Mouse (Mus musculus): ENCODE results near the gene Dnajc17.

Gene Dnajc17

GRCm38 (mm10) chr2:119197493-119197892, 11.1 kb downstream of the Dnajc17 start:
- DNase-seq: no peak

GRCm38 (mm10) chr2:119196316-119197108, 12.1 kb downstream of the Dnajc17 start:
- no peak for DNase-seq

- no peak for DNase-seq
Observed at GRCm38 (mm10) chr2:119194140-119194539, 14.5 kb downstream of the Dnajc17 start.

DNA sequence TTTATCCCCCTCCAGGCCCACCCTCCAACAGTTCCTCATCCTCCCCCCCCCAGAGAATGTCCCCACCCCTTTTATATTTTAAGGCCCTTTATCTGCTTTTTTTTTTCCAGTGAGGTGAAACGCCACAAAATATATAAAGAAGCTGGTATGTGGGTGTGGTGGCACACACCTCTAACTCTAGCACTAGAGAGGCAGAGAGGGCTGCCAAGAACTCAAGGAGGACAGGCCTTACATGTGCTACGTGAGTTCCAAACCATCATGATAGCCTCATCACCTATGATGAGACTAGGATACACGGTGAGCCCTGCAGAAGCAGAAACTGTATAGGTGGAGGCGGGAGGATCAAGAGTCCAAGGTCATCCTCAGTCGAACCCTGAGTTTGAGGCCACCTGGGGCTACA, 17.6 kb downstream of the Dnajc17 start:
- DNase-seq: no peak

DNA sequence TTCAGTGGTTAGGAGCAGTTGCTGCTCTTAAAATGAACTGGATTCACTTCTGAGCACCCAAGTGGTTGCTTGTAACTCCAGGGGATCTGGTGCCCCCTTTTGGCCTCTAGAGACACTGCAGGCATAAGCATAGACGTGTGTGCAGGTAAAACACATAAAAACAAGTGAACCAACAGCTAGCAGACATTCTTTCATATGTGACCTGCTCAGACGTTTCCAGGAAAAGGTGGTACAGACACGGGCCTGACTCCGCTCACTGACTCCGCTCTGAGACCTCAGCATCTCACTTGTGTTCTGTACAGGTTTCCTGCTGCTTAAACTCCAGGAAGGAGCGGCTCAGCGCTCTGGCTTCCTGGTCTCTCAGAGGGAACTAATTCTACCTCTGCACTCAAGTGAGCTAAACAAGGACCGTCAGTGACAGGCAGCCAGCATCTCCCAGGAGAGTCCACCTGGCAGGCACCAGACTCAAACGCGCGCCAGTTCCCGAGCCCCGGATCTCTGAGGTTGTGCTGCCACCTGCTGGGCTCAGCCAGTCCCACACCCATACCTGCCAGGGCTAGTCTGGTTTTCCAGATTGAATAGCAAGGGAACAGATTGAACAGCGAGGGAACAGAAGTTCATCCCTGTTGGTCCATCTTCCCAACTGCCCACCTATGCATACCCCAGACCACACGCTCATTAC, 19.4 kb downstream of the Dnajc17 start:
- DNase-seq: peak; percentile 92

- DNase-seq: no peak
Observed at GRCm38 (mm10) chr2:119182914-119183313, 25.7 kb downstream of the Dnajc17 start.

DNA sequence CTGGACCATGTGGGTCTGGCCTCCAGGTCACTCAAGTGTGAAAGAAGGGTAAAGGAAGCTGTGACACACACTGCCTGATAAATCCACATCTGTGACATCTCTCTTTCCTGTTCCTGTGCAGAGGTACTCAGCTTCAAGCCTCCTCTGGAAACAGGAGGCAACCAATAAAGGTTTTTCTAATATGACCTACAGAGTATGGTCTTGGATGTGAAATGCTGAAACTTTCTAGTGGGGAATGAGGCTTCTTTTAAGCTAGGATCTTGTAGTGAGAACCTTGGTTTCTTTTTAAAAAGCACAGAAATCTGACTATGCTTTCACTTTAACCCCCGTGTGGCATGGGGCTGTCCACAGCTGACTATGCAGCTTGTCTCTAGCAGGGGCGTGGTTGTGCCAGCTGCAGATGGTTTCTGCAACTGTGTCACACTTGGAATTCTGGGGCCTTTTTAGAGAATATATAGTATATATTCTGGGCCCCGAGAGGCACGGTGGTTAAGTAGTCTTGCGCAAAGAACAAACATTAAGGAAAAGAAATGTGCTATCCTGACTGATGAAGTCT, 31.1 kb downstream of the Dnajc17 start:
- no peak for DNase-seq

DNA sequence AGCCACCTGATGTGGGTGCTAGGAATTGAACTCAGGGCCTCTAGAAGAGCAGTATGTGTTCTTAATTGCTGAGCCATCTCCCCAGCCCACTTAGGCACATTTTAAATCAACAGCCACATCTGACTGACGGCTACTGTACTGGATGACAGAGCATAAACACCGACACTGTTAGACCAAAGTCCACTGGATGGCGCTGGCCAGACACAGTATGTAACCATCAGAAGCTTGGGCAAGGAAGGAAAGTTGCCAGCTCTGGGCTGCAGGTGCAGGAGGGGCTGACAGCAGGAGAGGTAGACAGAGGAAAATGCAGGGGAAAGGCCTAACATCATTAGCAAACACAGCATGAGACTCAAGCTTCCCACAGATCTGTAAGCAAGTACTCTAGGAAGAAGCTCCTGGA, 31.8 kb downstream of the Dnajc17 start:
- no peak for DNase-seq

- DNase-seq: no peak
Observed at GRCm38 (mm10) chr2:119175614-119176013, 33.0 kb downstream of the Dnajc17 start.

DNA sequence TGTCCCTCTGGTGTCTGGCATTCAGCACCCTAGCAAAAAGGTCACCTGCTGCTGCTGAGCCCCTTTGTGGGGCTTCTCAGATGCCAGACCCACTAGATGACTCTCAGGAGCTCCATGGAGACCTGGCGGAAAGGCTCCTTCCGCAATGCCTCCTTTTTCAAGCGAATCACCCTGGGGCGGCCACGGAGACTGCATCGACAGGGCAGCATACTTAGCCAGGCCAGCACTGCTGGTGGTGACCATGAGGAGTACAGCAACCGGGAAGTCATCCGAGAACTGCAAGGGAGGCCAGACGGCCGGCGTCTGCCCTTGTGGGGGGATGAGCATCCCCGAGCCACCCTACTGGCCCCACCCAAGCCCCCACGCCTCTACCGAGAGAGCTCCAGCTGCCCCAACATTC, 33.7 kb downstream of the Dnajc17 start:
- DNase-seq: no peak

- DNase-seq: no peak
Observed at GRCm38 (mm10) chr2:119173991-119174651, 34.5 kb downstream of the Dnajc17 start, which contains the start of gene Gm14137. TSS of gene Gm14137 (plus strand) at chr2:119174509.

GRCm38 (mm10) chr2:119172862-119173576, 35.6 kb downstream of the Dnajc17 start:
- DNase-seq: no peak

GRCm38 (mm10) chr2:119172446-119172845, 36.1 kb downstream of the Dnajc17 start:
- DNase-seq: no peak

GRCm38 (mm10) chr2:119171574-119171973, 37.0 kb downstream of the Dnajc17 start:
- DNase-seq: no peak

DNA sequence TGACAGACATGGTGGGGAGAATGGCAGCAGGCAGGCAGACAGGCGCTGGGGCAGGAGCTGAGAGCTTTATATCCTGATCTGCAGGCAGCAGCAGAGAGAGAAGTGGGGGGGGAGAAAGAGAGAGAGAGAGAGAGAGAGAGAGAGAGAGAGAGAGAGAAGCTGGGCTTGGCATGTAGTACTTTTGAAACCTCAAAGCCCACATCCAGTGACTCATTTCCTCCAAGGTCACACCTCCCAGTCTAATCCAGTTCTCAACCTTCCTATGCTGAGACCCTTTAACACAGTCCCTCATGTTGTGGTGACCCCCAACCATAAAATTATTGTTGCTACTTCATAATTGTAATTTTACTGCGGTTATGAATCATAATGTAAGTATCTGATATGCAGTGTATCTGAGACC, 38.3 kb downstream of the Dnajc17 start:
- DNase-seq: no peak

DNA sequence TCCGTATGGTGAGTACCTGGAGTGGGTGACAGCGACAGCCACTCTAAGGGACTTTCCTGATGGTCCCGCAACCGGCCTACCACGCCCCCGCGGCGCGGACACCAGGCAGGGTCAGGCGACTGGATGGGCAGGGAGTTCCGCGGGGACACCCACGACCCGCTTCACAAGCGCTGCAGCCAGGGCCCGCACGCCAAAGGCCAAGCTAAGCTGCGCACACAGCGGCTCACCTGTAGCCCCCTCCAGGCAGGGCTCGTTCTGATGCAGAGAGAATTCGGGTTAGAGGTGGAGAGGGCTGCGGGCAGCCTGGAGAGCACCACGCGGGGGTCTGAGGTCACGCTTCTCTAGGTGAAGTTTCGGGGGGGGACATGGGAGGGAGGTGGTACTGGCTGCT, 40.7 kb downstream of the Dnajc17 start:
- DNase-seq: no peak

- peak; percentile 27 for DNase-seq
Observed at GRCm38 (mm10) chr2:119166901-119167865, 41.4 kb downstream of the Dnajc17 start, which contains the start of gene Gchfr. TSS of gene Gchfr (plus strand) at chr2:119167773.

GRCm38 (mm10) chr2:119165401-119165800, 43.2 kb downstream of the Dnajc17 start:
- DNase-seq: no peak

GRCm38 (mm10) chr2:119163999-119164398, 44.6 kb downstream of the Dnajc17 start:
- DNase-seq: no peak

DNA sequence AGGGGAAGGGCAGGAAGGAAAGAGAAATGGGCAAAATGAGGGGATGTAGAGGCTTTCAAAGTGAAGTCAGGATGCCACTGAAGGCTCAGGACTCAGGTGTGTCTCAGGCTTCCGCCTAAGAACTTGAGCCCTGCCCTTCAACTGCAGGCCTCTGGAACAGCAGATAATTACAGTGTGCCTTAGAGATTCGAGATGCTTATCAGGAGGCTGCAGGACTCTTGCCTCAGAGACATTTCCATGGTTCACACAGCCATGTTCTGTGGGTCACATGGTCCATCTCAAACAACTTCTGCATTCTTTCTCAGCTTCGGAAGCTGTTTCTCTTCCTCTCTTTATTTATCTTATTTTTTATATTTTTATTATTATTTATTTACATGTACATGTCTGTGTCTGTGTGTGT, 45.5 kb downstream of the Dnajc17 start:
- DNase-seq: no peak

- DNase-seq: no peak
Observed at GRCm38 (mm10) chr2:119161247-119161646, 47.3 kb downstream of the Dnajc17 start.

Data from thymus, postnatal 4 days (tissue).